Mouse (Mus musculus) lung, adult 10 weeks (tissue): ENCODE measurements around the gene Gm10775. TPM values are rescaled to one million over a fixed set of nuclear protein-coding genes. Genes with fewer than 3 reads are reported as not detected.

Source experiments
- polyA plus RNA-seq: library from polyadenylated mRNA; stranded (reverse); fragments of 350-450 nt; fragmentation: Illumina TruSeq; extraction: RNeasy Lipid Tissue Mini Kit (QIAGEN cat#74804); gene quantifications from one replicate; pipeline ENCODE4 v1.2.3, GENCODE M21; 2014; ENCODE audit warnings: low read depth, low replicate concordance; ENCODE audit not compliant: insufficient read depth

Gene Gm10775
- not detected for polyA plus RNA-seq

GRCm38 (mm10) chr13:65259239-65259638 lies at the start of gene Gm10775:
Gene Gm10775 (plus strand): TSS chr13:65259539.

GRCm38 (mm10) chr13:65278383-65279341 lies 19.3 kb downstream of the Gm10775 start, which contains the start of gene Zfp369:
Gene Zfp369 (plus strand): TSS chr13:65278814.

Other genes with a start within 250 kb of the Gm10775 start
- not detected for gene Spata31d1c, start 226.5 kb upstream of the Gm10775 start, polyA plus RNA-seq
- gene Prss47, start 206.8 kb upstream of the Gm10775 start, polyA plus RNA-seq, result not detected
- gene Mfsd14b, start 146.6 kb upstream of the Gm10775 start, polyA plus RNA-seq, result 28.6 TPM
- not detected for gene Olfr465-ps1, start 121.5 kb upstream of the Gm10775 start, polyA plus RNA-seq
- gene Olfr466, start 109.3 kb upstream of the Gm10775 start, polyA plus RNA-seq, result not detected
- gene Nlrp4f, start 53.6 kb upstream of the Gm10775 start, polyA plus RNA-seq, result not detected
- 10.0 TPM for gene Zfp369, start 19.3 kb downstream of the Gm10775 start, polyA plus RNA-seq